ENCODE assay signal across 17 mouse cellular contexts in the genomic region with DNA sequence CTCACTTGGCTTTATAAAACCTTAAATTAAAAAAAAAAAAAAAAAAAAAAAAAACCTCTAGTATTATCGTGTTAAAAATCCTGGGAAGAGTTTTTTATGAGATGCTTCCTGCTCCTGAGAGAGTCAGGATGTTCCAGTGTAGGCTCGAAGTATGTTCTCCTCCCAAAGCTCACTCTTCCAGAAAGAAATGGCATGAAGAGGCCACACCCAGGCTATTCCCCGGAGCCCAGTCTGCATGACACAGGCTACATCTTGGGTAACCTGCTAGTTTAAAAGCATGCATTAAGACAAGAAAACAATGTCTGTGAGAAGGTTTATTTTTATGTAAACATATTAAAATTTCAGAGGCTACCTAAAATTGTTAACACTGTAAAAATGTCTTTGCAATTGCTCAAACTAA. TPM values are rescaled to one million over a fixed set of nuclear protein-coding genes. Genes with fewer than 3 reads are reported as not detected.
"Had no signal": no experiment of that assay in that cellular context is flagged by ENCODE, and none has a peak within 500 bp of the region (broad histone marks: within the 10 kb centered on the region; RNA-seq: fewer than 3 reads in every experiment).

No protein-coding gene starts in this region.

- H3K4me1 ChIP-seq: liver, embryonic 13.5 days; midbrain, embryonic 12.5 days; midbrain, embryonic 15.5 days; neural tube, embryonic 12.5 days; neural tube, embryonic 15.5 days; stomach, embryonic 15.5 days had no signal

- H3K4me2 ChIP-seq: liver, embryonic 13.5 days; midbrain, embryonic 12.5 days; midbrain, embryonic 15.5 days; neural tube, embryonic 12.5 days; neural tube, embryonic 15.5 days; stomach, embryonic 15.5 days had no signal

- H3K9ac ChIP-seq: liver, embryonic 13.5 days; midbrain, embryonic 12.5 days; midbrain, embryonic 15.5 days; neural tube, embryonic 12.5 days; neural tube, embryonic 15.5 days; stomach, embryonic 15.5 days had no signal

- H3K36me3 ChIP-seq: liver, embryonic 13.5 days; midbrain, embryonic 12.5 days; midbrain, embryonic 15.5 days; neural tube, embryonic 12.5 days; neural tube, embryonic 15.5 days; stomach, embryonic 15.5 days had no signal

- H3K27ac ChIP-seq: kidney, postnatal 0 days; left cerebral cortex, adult 2 months; liver, embryonic 13.5 days; macrophage; midbrain, embryonic 12.5 days; midbrain, embryonic 15.5 days; neural tube, embryonic 12.5 days; neural tube, embryonic 15.5 days; stomach, embryonic 15.5 days had no signal

- DNase-seq: layer of hippocampus, postnatal 36 days; liver, embryonic 13.5 days; lung, adult 2 months; right cerebral cortex, adult 18-20 months; right cerebral cortex, postnatal 14 days; right cerebral cortex, postnatal 4 days; spleen, adult 18-20 months; thymus, postnatal 25 days had no signal

- ATAC-seq: midbrain, embryonic 15.5 days had no signal

- H3K4me3 ChIP-seq: left cerebral cortex, adult 2 months; liver, embryonic 13.5 days; midbrain, embryonic 12.5 days; midbrain, embryonic 15.5 days; neural tube, embryonic 12.5 days; neural tube, embryonic 15.5 days; stomach, embryonic 15.5 days had no signal

- H3K9me3 ChIP-seq: liver, embryonic 13.5 days; midbrain, embryonic 12.5 days; midbrain, embryonic 15.5 days; neural tube, embryonic 12.5 days; neural tube, embryonic 15.5 days; stomach, embryonic 15.5 days had no signal

- H3K27me3 ChIP-seq: liver, embryonic 13.5 days; midbrain, embryonic 12.5 days; midbrain, embryonic 15.5 days; neural tube, embryonic 12.5 days; neural tube, embryonic 15.5 days; stomach, embryonic 15.5 days had no signal

RNA-seq across cellular contexts. Expression of gene Dkk2, which starts 15.7 kb away (rescaled TPM):
- total RNA-seq: megakaryocyte, adult 5-6 weeks had no signal
